Mouse (Mus musculus) embryonic facial prominence, embryonic 10.5 days (tissue): ENCODE measurements around the gene Hspe1. TPM values are rescaled to one million over a fixed set of nuclear protein-coding genes. Genes with fewer than 3 reads are reported as not detected.

ENCODE experiments used
- DNase-seq: peaks from one replicate; pipeline ENCODE4 v3.0.0-alpha.2; 2017; ENCODE audit warnings: low spot score
- H3K27ac ChIP-seq: fragments of 300-500 bp; sonication (generic); replicated peaks from 2 replicates; pipeline ENCODE4 v1.5.1; 2016; ENCODE audit warnings: mild to moderate bottlenecking
- H3K27me3 ChIP-seq: fragments of 300-500 bp; sonication (generic); replicated peaks from 2 replicates; pipeline ENCODE4 v1.6.1; 2016; ENCODE audit warnings: low read depth, mild to moderate bottlenecking; ENCODE audit not compliant: poor library complexity, severe bottlenecking
- H3K36me3 ChIP-seq: fragments of 300-500 bp; sonication (generic); replicated peaks from 2 replicates; pipeline ENCODE4 v1.6.1; 2016; ENCODE audit warnings: mild to moderate bottlenecking, moderate library complexity
- H3K4me1 ChIP-seq: fragments of 300-500 bp; sonication (generic); 2 replicates; pipeline ENCODE4 v1.6.1; 2016
- H3K4me3 ChIP-seq: fragments of 300-500 bp; sonication (generic); 2 replicates; pipeline ENCODE4 v1.5.1; 2016; ENCODE audit warnings: mild to moderate bottlenecking, moderate library complexity
- H3K9me3 ChIP-seq: fragments of 300-500 bp; sonication (generic); 2 replicates; pipeline ENCODE4 v1.6.1; 2016; ENCODE audit warnings: mild to moderate bottlenecking
- WGBS: fragments of 180-500 bp; shearing (Covaris S2); methylation state at CpG from one replicate; pipeline ENCODE4 v1.1.7; 2016; 5-methylcytosine and 5-hydroxymethylcytosine counted together
- polyA plus RNA-seq: library from polyadenylated mRNA; unstranded; fragments of >200 nt; fragmentation: Nextera tagmentation; extraction: Ambion mirVana; gene quantifications from 2 replicates; pipeline ENCODE4 v1.2.1, GENCODE M21; 2016

Gene Hspe1
- polyA plus RNA-seq, 1 experiment from 2014 or later = 672 TPM

GRCm38 (mm10) chr1:55130190-55130916 lies 42.4 kb downstream of the Hspe1 start:
- no peaks in the 10 kb centered on the region for H3K9me3 ChIP-seq
- no peak for DNase-seq
- H3K27me3 ChIP-seq = no peaks in the 10 kb centered on the region
- WGBS = 70% methylated on average over 10 of the region's 10 CpGs
- peaks cover 17% of the 10 kb centered on the region for H3K36me3 ChIP-seq
- peak overlapping the region; percentile 99 for H3K27ac ChIP-seq
- peak overlapping the region; percentile 90 for H3K4me3 ChIP-seq
- H3K4me1 ChIP-seq = peaks cover 13% of the 10 kb centered on the region

- Histone ChIP-seq H3K36me3 (peaks cover 23% of the 10 kb centered on the region), H3K9me3 (no peaks in the 10 kb centered on the region), H3K4me1 (peaks cover 13% of the 10 kb centered on the region), H3K27me3 (no peaks in the 10 kb centered on the region), H3K27ac (peak within 1 kb of the TSS; percentile 99), H3K4me3 (peak within 1 kb of the TSS; percentile 90)
- WGBS = under 1% methylated on average over 42 of the region's 42 CpGs
- DNase-seq = peak; percentile 96
Observed at GRCm38 (mm10) chr1:55130943-55131401, 43.0 kb downstream of the Hspe1 start, which contains the start of gene Mob4. Mob4 (plus strand) TSS chr1:55131231.

- Histone ChIP-seq H3K27ac (peak overlapping the region; percentile 99), H3K27me3 (no peaks in the 10 kb centered on the region), H3K9me3 (no peaks in the 10 kb centered on the region), H3K4me3 (peak overlapping the region; percentile 90), H3K36me3 (peaks cover 24% of the 10 kb centered on the region), H3K4me1 (peaks cover 13% of the 10 kb centered on the region)
- under 1% methylated on average over 47 of the region's 47 CpGs for WGBS
- DNase-seq = no peak
Observed at GRCm38 (mm10) chr1:55131424-55132014, 43.6 kb downstream of the Hspe1 start.

GRCm38 (mm10) chr1:55132308-55132707 lies 44.4 kb downstream of the Hspe1 start:
- Histone ChIP-seq H3K4me1 (peaks cover 13% of the 10 kb centered on the region), H3K9me3 (no peaks in the 10 kb centered on the region), H3K4me3 (peak overlapping the region; percentile 90), H3K27me3 (no peaks in the 10 kb centered on the region), H3K36me3 (peaks cover 32% of the 10 kb centered on the region), H3K27ac (peak overlapping the region; percentile 48; the same call in 1 of the 2 replicates)
- WGBS = 76% methylated on average over 4 of the region's 4 CpGs
- DNase-seq = no peak

- H3K27ac ChIP-seq = no peak overlapping the region
- H3K4me1 ChIP-seq = peaks cover 13% of the 10 kb centered on the region
- no peaks in the 10 kb centered on the region for H3K27me3 ChIP-seq
- DNase-seq = no peak
- no peaks in the 10 kb centered on the region for H3K9me3 ChIP-seq
- H3K36me3 ChIP-seq = peaks cover 40% of the 10 kb centered on the region
- 80% methylated on average over 2 of the region's 2 CpGs for WGBS
- H3K4me3 ChIP-seq = peak overlapping the region; percentile 90; the same call in 1 of the 2 replicates
Observed at GRCm38 (mm10) chr1:55133173-55133572, 45.2 kb downstream of the Hspe1 start.

- Histone ChIP-seq H3K27me3 (no peaks in the 10 kb centered on the region), H3K9me3 (no peaks in the 10 kb centered on the region), H3K36me3 (peaks cover 51% of the 10 kb centered on the region), H3K27ac (no peak overlapping the region), H3K4me1 (peaks cover 13% of the 10 kb centered on the region), H3K4me3 (no peak overlapping the region)
- WGBS = 94% methylated on average over 3 of the region's 3 CpGs
- DNase-seq = no peak
Observed at GRCm38 (mm10) chr1:55134301-55134700, 46.4 kb downstream of the Hspe1 start.

- WGBS = 93% methylated on average over 1 of the region's 1 CpGs
- H3K36me3 ChIP-seq = peaks cover 67% of the 10 kb centered on the region
- no peaks in the 10 kb centered on the region for H3K9me3 ChIP-seq
Observed at GRCm38 (mm10) chr1:55135846-55136245, 47.9 kb downstream of the Hspe1 start.

More at GRCm38 (mm10) chr1:55135846-55136245, 47.9 kb downstream of the Hspe1 start:
- no peaks in the 10 kb centered on the region for H3K27me3 ChIP-seq
- H3K4me3 ChIP-seq = no peak overlapping the region
- no peak for DNase-seq
- no peak overlapping the region for H3K27ac ChIP-seq
- peaks cover 11% of the 10 kb centered on the region for H3K4me1 ChIP-seq

Other genes starting within 250 kb of the Hspe1 start
- gene Ankrd44, start 161.7 kb upstream of the Hspe1 start, polyA plus RNA-seq = 17.4 and 19.2 TPM in 2 replicates
- 281 and 287 TPM in 2 replicates for gene Sf3b1, start 60.7 kb upstream of the Hspe1 start, polyA plus RNA-seq
- gene Coq10b, start 35.4 kb upstream of the Hspe1 start, polyA plus RNA-seq = 21.7 and 22.0 TPM in 2 replicates
- 604 and 644 TPM in 2 replicates for gene Hspd1, start 111 bp downstream of the Hspe1 start, polyA plus RNA-seq
- 129 and 137 TPM in 2 replicates for gene Mob4, start 43.1 kb downstream of the Hspe1 start, polyA plus RNA-seq
- gene Rftn2, start 138.7 kb downstream of the Hspe1 start, polyA plus RNA-seq = 10.6 and 13.6 TPM in 2 replicates
- 3.2 and 3.4 TPM in 2 replicates for gene Mars2, start 149.0 kb downstream of the Hspe1 start, polyA plus RNA-seq